Mouse (Mus musculus): ENCODE data around the gene Nr2f2. TPM values are rescaled to one million over a fixed set of nuclear protein-coding genes. Genes with fewer than 3 reads are reported as not detected.

Nr2f2 gene
- polyA plus RNA-seq, 1 experiment, result not detected

- no peak for TF ChIP-seq GATA1 (IDR thresholded peaks at IDR 0.05; ENCODE audit: low read length)
These were observed 3.4 kb upstream of the Nr2f2 start for GRCm38 (mm10) chr7:70369731-70370551.

DNA sequence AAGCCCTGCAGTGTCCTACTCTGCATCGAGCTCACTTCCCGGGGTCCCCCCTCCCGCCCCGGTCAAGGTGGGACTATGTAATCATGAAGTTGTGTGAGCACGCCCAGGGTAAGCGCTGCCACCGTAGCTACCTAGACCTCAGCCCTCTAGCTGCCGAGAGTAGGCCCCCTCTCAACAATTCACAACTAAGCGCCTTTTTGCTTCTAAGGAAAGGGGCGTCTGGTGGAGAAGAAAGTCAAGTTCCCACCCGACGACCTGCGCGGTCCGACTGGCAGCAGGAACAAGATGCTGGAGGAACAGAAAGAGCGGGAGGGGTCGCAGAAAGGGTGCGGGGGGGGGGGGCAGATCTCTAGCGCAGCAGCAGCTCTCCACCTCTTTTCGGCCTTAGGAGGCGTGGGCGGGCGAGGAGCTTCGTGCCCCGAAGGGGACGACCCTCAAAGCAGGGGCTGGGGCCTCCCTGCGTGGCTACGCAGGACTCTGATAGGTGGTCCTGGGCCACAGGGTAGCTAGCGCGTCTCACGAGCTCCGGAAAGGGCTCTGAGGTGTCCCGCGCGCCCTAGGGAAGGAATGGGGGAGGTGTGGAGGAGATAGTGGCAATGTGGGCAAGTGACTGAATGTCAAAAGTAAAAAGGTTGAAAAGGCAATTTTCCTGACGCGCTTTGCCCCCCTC, 2.7 kb upstream of the Nr2f2 start:
- TF ChIP-seq GATA1 (IDR thresholded peaks at IDR 0.05; ENCODE audit: low read length), result no peak

DNA sequence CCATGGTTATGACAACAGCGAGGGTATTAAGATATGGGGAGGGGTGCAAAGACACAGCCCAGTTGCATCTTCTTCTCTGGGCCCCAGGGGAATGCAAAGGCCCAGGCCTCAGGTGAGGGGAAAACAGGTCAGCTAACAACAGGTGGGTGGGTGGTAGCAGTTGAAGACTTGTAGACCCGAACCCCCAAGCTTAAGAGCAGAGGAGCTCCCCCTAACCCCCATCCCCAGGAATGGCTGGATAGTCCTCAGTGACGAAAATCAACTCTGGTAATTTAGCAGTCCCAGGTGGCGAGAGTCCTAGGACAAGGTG, 2.2 kb upstream of the Nr2f2 start:
- no peak for TF ChIP-seq GATA1 (IDR thresholded peaks at IDR 0.05; ENCODE audit: low read length)

GRCm38 (mm10) chr7:70368268-70368655, 1.7 kb upstream of the Nr2f2 start:
- TF ChIP-seq GATA1 (IDR thresholded peaks at IDR 0.05; ENCODE audit: low read length), result no peak

DNA sequence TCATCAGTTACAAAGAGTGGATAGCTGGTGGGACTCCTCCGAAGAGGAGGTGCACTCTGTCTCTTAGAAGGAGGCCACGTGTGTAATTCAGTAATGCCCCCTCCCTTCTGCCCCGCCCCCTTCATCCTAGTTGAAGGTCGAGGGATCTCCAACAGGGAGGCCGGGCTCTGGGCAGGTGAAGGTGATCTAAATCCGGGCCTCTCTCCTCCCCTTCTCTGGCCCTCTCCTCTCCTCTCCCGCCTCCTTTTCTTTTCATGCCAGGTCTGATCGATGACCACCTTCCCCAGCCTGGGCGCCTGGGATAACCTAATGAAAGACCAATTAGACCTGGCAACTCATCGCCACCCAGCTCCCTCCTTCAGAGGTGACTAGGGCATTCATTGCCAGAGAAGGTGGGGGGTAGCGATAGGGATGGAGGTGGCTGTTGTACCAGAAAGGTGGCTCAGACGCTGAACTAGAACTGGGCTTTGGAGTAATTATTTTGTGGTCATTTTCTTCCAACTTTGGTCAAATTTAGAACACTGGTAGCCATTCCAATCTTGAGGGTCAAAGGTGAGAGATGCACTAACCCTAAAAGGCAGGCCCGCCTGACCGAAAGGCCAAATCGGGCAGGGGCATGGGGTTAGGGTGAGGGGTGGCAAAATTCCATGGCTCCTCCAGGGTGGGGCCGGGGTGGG, 1.2 kb upstream of the Nr2f2 start:
- no peak for TF ChIP-seq GATA1 (IDR thresholded peaks at IDR 0.05; ENCODE audit: low read length)

DNA sequence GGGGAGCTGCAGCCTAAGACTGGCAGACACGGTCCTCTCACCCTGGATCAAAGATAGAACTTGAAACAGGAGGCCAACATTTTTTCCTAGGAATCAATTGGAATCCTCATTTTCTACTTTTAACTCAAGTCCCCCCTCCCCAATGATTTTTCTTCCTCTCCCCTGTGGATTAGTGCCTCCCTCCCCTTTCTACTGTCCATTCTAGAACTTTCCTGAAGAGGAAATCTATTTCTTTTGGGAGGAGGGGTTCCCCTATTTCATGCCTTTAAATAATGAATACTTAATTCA, 217 bp upstream of the Nr2f2 start:
- TF ChIP-seq GATA1 (IDR thresholded peaks at IDR 0.05; ENCODE audit: low read length), result no peak

DNA sequence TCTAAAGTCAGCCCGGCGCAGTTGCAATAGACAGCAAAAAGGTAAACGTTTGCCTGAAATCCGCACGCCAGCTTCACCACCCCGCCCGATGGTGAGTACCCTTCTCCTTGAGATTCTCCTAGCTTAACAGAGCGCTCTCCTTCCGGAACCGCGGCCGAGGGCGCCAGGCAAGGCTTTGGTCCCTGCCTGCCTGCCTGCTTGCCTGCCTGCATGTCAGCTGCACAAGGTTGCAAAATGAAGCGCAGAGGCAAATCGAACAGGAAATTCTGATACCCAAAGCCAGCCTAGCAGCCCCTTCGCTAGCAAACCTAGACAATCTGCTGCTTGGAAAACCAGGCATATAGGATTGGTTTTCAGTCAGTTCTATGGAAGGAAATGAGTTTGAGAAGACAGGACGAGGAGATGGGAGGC, 1.1 kb downstream of the Nr2f2 start:
- no peak for TF ChIP-seq GATA1 (IDR thresholded peaks at IDR 0.05; ENCODE audit: low read length)

- TF ChIP-seq GATA1 (IDR thresholded peaks at IDR 0.05; ENCODE audit: low read length), result no peak
These were observed 1.7 kb downstream of the Nr2f2 start for GRCm38 (mm10) chr7:70364798-70365197.

DNA sequence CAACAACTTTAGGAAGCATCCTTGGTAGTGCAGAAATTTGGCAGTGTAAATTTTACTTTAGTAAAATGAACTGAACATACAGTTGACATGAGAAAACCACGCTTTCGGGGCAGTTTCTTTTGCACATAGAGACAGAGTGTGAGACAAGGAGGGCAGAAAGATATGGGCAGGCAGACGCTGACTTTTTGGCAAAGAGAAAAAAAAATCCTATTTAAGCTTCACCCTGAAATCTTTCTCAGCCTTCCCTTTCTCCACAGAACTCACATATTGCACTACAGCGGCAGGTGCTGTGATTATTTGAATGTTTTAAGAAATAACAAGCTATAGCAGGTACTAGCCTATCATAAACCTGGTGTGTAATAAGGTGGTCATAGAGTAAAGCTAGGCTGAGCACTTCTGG, 3.2 kb downstream of the Nr2f2 start:
- no peak for TF ChIP-seq GATA1 (IDR thresholded peaks at IDR 0.05; ENCODE audit: low read length)

DNA sequence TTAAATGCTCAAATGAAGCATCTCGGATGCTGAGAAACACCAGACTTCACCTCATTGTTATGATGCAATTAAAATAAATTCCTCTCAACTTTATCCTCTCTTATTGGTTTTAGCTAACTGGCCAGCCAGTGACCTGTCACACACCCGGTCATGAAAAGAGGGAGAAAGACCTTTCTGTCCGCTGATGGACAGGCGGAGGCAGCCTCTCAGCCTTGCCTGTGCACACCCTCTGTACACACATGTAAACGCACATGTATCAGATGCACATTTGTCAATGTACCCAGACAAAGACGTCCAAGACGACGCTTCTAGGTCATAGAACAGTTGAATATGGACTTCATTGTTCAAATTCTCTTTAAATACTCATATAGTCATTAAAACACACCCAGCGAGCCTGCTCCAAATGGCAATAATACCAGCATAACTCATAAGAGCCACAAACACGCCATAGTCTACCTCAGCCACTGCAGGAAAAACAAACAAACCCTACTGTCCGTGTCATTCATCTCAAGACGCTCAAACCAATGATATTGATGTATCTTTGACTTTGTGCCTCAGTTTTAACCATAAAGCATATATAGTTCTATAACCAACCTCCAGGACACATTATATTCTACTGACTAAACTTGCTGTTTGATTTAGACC, 3.9 kb downstream of the Nr2f2 start:
- no peak for TF ChIP-seq GATA1 (IDR thresholded peaks at IDR 0.05; ENCODE audit: low read length)

DNA sequence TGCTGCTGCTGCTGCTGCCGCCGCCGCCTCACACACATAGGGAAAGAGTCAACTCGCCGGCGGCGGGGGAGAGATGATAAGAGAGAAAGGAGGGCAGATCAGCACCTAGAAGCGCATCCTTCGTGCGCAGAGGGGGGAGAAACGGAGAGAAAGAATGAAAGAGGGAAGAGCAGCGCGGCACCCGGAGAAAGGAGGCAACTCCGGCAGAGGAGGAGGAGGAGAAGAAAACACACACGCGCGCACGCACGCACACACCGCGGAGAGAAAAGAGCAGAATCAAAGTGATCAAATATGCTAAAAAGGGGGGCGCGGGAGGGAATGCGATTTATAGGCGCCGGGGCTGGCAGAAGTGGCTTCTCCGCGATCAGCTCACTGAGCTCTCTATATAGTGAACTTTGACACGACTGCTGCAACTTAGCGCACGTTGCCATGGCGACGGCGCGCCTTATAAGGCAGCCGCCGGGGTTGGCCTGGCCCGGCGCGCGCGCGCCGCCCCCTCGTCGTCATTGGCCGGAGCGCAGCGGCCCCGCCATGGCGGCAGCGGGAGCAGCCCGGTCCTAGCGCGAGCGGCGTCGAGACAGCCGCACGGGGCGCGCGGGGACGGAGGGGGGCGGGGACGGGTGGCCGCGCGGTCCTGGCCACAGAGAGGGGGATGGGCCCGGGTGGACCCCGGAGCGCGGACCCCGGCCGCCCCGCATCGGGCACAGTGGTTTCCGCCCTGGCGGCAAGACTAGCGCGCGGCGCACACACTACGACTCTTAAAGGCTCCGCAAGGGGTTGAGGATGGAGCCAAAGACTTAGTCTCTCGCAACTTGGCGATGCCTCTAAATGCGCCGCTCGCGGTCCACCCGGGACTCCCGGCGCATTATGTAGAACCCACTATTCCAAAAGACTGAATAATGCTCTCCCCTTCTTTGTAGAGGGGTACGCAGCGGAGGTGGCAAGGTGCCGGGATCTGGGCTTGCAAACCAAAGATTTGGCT, 4.9 kb downstream of the Nr2f2 start:
- TF ChIP-seq GATA1 (IDR thresholded peaks at IDR 0.05; ENCODE audit: low read length), result no peak

DNA sequence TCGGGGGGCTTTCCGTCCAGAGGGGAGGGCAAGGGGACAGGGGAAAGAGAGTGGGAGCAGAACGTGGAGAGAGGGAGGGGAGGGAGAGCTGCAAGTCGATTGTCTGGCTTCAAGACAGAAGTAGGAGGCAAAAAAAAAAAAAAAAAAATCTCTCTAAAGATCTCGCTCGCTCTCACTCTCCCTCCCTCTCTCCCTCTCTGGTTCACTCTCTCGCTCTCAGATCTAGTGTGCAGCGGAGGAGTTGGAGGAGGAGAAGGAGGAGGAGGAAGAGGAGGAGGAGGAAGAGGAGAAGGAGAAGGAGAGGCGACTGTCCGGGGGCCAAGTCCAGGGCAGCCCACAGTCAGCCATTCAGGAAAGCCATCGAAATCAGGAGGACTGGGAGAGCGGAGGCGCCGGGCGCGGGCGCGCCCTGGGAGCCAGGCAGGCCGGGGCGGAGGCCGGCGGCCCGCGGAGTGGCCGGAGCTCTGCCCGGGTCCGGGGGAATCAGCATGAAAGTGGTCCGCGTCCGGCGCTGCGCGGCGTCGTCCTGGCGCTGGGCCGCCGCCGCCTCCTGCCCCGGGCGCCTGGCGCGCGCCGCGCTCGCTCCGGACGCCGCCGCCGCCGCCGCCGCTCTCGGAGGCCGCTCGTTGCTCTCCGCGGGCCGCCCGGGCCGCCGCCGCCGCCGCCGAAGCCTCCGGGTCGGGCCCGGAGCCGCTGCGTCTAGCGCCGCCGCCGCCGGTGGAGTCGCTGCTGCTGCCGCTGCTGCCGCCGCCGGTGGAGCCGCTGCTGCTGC, 5.7 kb downstream of the Nr2f2 start:
- TF ChIP-seq GATA1 (IDR thresholded peaks at IDR 0.05; ENCODE audit: low read length), result no peak

GRCm38 (mm10) chr7:70359791-70360581, 6.5 kb downstream of the Nr2f2 start:
- no peak for TF ChIP-seq GATA1 (IDR thresholded peaks at IDR 0.05; ENCODE audit: low read length)

All from G1E-ER4 (cell line).